Mouse (Mus musculus): ENCODE measurements around the gene Mfap1b.

The Mfap1b gene

GRCm38 (mm10) chr2:121423166-121423565 lies 50.7 kb downstream of the Mfap1b start:
- no peak for DNase-seq

- DNase-seq, result no peak
Measured at GRCm38 (mm10) chr2:121418476-121418875, 55.4 kb downstream of the Mfap1b start.

GRCm38 (mm10) chr2:121416356-121416755 lies 57.5 kb downstream of the Mfap1b start:
- DNase-seq, result no peak

- no peak for DNase-seq
Measured at GRCm38 (mm10) chr2:121415591-121415990, 58.3 kb downstream of the Mfap1b start.

GRCm38 (mm10) chr2:121415103-121415502 lies 58.8 kb downstream of the Mfap1b start:
- DNase-seq, result no peak

- no peak for DNase-seq
Measured at GRCm38 (mm10) chr2:121414139-121414685, 59.7 kb downstream of the Mfap1b start.

GRCm38 (mm10) chr2:121413387-121414042 lies 60.4 kb downstream of the Mfap1b start, which contains the start of the genes Pdia3 and Catsper2:
Gene Pdia3, plus strand, starts transcription at chr2:121413775.
Gene Catsper2, minus strand, starts transcription at chr2:121413792.
- DNase-seq, result peak; percentile 96 to 98

- peak in 1 of 2 experiments; percentile 3 for DNase-seq
Measured at GRCm38 (mm10) chr2:121412843-121413386, 61.0 kb downstream of the Mfap1b start.

Data from kidney, postnatal 4 days (tissue).